Mouse (Mus musculus) retina, adult 2 months (tissue): ENCODE results near the gene Tspan9.

Experiments used
- DNase-seq: peaks from one replicate; pipeline ENCODE4 v3.0.0-alpha.2; 2012; ENCODE audit warnings: low read depth, low spot score

Tspan9 gene

DNA sequence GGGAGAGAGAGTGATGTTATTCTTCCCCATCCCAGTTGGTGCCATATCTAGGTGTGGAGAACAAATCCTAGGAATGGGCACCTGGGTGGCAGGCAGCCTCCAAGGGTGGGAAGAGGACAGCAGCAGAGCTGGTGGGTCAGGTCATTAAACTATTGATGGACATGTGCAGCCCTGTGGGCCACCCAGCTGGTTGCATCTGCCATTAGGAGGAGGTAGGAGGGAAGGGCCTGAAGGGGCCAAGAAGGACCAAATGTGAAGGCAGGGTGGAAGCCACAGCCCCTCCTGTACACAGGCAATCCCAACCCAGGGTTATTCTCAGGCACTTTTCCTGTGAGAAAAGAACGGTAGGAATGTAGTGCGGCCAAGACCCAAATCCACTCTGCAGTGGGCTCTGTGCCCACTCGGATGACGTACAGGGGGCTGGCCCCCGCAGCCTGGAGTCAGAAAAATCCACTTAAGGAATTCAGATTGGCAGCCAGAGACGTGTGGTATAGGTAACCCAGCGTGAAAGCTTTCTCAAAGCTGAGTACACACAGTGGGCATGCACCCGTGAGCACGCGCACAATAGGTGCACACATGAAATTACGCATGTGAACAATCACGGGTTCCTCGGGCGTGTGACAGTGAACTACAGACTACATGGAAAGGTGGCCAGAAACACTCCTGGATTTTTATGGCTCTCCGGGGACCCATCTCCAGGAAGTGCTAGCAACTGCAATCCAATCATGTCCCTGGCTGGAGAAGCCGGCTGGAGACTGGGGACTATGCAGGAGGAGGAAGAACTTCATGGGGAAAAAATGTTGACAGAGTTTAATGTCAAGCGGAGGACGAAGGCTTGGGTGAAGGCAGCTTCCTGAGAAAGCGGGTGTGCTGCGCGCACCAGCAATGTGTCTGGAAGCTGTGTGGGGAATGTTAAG is 67.0 kb downstream of the Tspan9 start:
- no peak for DNase-seq

DNA sequence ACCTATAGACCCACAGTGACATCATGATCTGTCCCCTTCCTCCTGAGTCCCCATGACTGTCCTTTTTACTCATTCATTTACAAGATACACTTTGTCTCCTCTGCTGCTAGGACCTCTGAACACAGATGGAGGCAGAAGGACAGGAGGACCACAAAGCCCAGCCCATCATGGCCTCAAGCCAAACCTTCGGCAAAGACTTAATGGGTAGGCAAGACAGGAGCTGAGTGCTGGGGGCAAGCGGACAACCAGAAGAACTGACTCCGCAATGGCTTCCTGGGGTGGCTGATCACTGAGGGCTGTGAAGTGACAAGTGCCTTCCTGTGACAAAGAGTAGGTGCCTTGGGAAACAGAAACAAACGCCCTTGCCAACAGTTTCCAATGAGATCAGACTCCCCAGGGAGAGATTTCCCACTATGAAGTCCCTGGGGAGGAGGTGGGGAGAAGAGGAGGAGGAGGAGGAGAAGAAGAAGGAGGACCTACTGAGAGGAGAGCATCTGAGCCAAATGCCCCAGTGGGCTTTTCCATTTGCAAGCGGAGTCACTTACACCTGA is 67.9 kb downstream of the Tspan9 start:
- DNase-seq: no peak

DNA sequence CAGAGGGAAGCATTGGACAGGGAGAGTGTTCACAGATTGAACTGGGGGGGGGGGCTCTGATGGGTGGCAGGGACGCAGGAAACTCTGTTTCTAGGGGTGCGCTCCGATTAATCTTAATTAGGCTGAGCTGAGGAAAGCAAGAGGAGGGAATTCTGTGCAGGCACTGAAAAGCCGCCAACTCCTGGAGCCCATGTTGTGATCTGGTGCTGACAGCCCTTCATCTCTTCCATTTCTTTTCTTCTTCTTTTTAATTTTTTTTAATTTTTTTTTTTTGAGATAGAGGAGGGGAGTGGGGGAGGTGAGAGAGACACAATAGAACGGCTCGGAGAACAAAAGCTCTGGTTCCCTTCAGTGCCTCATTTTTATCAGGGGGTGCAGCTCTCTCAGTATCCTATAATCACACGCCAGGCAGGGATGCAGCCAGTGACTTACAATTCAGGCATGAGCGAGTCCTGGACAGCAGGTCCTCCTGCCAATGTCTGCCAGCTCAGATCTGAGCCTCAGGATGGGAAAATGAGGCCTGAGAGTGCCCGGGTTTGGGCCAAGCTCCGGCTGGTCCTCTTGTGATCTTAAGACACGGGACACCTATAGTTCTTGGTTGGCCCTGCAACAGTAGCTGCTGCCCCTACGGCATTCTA is 72.4 kb downstream of the Tspan9 start:
- DNase-seq: no peak

DNA sequence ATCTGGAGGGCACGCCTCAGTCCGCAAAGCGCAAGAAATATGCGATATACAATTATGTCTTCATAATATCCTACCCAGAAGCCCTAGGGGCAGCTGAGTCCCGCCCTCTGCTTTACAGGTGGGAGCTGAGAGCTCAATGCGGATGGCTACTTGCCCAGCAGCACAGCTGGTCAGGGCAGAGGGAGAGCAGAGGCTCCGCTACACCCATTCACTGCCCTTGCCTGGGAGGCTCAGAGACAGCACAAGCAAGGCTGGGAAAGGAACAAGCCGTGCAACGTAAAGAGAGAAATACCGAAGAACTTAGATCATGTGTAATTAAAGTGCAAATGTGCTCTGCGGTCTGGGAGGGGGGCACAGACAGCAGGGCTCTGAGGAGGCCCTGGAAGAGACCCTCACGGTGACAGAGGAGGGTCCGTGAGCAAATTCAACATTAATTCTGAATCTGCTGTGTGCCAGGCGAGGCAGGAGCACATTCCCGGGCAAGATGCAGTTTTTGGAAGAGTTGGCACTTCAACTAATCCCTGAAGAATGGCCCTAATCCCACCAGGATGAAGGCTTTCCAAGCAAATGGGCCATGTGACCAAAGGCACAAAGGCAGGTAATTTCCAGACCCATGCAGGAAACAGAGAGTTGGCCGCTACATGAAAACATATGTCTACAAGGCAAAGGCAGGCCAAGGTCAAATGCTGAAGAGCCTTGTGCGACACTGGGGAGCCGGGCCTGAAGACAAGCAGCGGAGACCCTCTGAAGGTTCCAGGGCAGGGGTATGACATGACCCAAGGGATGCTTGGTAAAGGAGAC is 73.1 kb downstream of the Tspan9 start:
- DNase-seq: no peak

DNA sequence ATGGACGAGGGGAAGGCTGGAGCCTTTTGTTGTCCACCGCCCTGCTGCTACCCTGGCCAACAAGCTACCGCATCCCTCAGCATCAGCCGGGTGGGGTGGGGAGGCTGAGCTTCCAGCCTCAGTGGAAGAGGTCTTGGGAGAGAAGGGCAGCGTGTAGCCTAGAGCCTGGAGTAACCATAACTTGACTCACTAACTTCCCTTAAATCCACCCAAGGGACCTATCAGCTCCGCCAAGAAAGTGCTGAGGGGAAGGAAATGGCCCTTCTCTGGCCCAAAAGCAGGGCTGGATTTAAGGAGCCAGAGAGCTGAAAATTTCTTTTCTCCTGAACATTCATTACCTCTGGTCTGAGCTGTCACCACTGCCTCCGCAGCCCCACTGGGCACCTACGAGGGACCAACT is 75.2 kb downstream of the Tspan9 start:
- DNase-seq: no peak

DNA sequence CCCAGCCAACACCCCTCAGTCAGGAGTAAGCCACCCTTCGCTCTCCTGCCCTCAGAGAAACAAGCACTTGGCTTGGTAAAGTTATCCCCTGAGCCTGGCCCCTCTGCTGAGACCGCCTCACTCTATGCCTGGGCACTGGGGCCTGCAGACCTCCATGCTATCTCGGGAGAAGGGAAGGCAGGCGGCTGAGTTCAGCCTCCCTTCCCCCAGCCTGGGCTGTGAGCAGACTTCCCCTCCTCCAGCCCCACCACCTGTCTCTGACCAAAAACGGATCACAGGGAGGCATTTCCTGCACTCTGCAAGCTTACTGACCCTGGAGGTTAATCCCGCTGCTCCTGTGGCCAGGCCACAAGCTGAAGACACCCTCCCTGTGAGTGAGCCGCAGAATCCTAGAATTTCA is 77.4 kb downstream of the Tspan9 start:
- DNase-seq: peak; percentile 34

DNA sequence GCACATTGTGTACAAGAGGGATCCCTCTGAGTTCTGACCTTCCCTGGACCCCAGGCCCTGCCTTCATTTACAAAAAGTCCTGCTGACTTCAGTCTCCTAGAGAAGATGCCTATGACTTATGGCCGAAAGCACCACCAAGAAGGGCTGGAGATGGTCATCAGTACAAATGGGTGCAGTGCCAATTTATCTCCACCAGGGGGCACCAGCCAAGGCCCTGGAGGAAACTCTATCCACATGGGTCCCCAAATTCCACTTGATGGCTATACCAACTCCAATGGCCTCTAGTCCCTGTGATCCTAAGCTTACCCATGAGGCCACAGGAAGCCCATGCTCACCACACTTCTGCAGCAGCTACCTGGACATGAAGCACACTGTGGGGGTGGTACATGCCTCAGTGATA is 79.9 kb downstream of the Tspan9 start:
- DNase-seq: no peak

DNA sequence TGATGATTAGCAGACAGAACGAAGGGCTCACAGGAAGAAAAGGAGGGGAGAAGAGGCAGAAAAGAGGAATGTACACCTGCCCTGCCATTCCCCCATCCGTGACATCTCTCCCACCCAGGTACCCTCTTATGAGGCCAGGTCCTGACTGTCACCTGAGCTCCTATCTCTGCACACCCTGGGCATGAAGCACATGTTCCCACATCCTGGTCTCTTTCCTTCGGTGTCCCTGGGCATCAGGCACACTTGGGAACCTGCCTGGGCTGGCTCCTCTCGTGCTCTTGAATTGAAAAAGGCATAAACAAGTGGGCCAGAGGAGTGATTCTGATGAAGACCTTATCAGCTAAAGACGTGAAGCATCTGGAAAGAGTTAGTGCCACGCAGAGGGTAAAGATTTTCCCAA is 80.6 kb downstream of the Tspan9 start:
- no peak for DNase-seq

DNA sequence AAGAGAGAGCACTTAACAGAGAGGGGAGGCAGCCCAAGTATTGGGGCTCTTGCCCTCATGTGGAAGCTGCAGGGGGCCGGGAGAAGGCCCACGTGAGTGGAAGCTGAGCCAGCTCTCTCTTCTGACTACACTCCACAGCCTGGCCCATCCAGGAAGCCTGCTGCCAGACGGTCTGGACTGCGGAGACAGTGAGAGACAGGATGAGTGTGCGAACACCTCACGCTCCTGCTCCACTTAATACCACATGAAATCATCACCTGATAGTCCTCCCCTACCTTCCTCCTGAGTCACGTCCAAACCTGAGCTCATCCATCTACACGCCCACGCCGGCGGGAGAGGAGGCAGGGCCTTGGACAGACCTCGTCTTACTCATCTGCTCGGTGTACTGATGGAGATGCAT is 81.2 kb downstream of the Tspan9 start:
- DNase-seq: no peak

DNA sequence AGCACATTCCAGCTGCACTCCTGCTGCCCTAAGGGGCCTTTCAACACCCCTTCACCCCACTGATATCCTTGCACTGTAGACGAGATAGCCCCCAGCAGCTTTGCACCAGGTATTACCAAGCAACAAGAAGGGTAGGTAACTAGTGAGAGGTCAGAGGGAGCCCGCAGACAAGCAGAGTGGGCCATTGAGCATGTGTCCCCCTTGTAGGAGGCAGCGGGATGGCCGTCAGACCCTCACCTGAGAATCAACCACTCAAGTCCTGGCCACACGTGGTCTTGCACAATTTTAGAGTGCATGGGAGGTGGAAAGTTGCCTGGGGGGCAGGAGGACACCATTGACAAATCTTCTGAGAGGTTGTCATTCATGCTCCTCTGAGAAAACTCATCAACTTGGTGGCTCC is 82.1 kb downstream of the Tspan9 start:
- DNase-seq: no peak

DNA sequence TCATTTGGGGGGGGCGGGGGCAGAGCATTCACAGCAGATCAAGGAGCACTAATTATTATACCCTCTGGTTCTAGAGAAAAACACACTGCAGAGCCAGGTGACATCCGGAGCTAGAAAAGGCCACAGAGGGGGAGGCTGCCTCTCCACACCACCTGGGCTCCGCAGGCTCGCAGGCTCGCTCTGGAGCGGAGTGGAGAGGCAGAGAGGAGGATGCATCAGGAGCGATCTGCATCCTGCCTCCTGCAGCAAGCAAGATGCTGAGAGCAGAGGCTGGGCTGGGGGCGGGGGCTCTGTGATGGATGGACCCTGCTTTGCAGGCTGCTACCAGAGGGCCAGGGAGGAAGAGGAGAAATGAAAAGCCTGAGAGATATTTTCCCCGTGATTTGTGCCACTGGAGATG is 84.8 kb downstream of the Tspan9 start:
- DNase-seq: no peak

DNA sequence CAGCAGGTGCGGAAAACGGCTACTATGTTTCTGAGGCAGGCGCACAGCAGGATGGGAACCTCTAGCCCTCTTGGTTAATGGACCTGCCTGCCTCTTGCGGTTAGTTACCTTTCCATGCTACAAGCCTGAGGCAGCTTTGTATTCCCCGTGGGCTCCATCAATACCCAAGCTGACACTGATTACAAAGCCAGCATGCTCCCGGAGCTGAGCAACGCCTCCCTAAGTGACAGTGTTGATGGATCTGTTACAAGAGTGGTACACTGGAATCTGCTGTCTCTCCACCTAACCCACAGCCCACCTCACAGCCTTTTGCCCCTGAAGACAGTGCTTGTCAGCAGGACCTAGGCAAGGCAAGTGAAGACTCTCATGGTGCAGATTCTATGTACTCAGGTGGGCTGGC is 85.2 kb downstream of the Tspan9 start:
- no peak for DNase-seq

DNA sequence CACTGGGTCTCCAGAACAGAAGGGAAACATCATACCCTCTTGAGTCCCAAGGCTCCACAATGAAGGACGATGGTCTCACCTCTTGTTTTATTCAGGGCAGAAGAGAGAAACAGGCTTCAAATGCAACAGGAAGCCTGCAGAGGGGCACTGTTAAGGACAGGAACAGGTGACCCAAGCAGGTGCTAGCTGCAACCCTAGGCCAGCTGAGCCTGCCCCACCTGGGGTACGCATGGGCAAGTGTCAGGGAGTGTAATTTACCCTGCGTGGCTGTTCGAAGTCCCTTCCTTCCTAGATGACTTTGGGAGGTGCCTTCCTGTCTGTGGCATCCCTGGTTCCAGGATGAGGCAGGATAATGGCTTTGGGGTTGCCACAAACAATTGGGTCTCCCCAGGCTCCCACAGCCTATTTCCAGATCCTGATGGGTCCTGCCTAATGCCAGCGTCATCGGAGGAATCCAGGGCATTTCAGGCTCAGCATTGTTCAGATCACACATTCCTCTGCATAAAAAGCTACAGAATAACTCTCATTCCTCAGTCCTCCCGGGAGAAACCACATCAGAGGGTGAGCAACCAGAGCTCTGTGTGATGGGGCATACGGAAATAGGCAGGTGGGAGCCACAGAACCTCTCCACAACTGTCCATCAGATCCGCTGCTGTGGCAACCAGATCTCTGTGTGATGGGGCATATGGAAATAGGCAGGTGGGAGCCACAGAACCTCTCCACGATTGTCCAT is 90.2 kb downstream of the Tspan9 start:
- DNase-seq: no peak

DNA sequence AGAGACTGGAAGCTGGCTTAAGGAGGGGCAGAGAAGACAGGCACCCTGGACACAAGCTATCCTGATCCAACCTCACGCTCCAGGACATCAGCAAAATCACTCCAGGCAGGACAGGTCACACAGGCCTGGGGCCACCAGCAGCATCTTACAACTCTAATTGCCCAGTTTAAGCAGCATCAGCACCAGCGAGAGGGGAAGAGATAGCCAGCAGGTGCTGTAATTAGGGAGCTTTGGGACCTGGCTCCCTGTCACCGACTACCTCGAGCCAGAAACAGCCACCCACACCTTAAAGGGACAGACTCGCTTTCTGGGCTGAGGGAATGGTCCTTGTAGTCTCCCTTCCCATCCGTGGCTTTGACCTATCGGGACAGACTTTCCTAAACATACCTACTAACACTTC is 95.7 kb downstream of the Tspan9 start:
- DNase-seq: no peak

DNA sequence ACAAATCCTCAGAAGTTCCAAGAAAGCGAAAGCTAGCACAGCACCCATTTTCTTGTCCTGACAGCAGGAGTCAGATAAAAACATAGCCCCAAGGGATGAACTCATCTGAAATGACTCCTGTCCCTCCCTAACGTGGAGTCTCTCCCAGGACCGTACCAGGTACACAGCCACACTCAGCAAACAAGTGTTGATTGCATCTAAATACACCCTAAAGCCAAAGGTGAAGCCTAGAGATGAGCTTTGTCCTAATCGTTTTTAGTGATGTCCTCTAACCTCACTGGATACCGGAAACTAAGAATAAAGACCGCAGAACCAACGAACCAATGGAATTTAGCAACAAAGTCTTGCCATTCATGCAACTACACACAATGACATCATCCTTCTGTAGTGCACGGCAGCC is 96.2 kb downstream of the Tspan9 start:
- no peak for DNase-seq

DNA sequence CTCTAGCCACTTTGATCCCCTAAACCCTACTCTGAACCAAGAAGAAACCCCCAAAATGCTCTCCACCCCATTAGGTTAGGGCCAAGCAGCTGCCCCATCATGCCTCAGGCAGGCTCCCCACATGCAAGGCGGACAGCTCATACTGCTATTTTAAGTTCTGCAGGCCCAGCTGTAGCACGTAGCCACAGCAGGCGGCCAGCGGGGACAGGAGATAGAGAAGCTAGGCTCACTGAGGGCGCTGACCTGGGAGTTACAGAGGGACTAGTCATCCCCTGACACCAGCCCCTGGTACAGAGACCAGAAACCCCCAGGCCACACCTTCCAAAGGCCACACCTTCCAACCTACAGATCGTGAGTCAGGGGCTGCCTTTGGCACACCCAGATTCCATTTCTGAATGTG is 96.6 kb downstream of the Tspan9 start:
- no peak for DNase-seq

DNA sequence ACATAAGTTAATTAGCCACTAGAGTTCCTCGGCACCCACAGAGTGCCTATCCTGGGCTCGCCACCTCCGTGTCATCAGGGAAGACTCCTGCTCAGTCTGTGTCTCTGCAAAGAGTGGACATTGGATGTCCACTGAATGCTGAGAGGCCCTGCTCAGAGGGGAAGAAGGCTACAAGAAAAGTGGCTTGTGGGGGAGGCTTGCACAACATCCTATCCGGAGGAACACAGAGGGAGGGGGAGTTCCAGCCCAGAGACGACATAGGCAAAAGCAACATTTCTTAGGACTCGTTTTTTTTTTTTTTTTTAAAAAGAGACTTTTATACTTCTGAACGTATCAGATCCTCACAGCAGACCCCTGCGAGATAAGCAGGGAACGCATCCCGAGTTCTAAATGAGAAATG is 98.7 kb downstream of the Tspan9 start:
- DNase-seq: no peak

DNA sequence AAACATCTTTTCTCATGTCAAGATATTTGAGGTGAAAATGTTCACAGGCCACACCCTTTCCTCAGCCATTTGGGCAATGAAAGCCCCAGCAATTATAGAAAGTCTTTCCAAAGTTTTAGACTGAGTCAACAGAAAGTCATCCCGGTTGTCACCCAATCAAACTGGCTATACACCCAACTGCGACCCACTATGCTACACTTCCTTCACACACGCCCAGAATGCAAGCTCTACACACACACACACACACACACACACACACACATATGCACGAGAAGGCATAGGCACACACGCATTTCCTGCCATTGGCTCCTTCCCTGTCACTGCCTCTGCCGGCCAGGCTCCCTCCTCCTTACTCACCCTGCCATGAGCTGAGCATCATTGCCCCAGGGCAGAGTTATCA is 99.9 kb downstream of the Tspan9 start:
- DNase-seq: no peak

DNA sequence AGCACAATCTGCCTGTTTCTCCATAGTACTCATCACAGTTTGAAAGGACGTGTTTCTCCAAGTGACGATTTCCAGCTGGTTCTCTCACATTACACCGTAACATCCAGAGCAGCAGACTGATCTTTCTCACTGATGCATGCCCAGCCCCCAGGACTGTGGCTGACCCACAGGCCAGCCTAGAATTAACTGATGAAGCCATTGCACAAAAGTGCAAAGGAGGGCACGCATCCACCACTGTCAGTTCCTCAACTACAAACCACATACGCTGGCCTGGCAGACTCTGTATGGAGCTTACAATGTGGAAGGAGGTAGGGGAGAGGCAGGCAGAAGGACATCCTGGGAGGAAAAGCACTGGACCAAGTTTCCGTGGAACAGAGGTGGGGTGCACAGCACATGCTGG is 101.6 kb downstream of the Tspan9 start:
- no peak for DNase-seq

DNA sequence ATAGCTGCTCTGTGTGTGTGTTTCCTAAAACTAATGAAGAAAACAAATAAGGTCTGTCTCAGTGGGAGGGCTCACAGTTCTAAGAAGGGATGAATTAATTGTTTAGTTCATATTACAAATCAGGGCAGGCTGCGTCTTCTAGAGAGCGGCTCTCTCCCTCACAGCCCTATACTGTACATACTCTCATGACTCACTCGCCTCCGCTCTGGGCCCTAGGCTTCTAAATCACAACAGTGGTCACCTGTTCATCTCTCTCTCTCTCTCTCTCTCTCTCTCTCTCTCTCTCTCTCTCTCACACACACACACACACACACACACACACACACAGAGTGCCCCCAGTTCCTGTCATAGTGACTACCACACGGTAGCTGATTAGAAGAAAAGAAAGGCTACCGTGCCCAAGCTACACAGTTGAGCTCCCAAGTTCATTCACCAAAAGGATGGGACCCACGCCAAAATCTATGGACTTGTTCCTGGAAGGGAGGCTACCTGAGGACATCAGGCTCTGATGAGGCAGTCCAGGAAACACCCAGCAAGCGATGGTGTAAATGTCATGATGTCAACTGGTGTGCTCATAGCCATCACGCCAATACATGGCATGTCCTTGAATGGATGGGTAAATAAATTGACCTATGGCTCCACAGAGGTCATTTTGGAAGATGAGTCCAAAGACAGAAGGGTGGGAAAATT is 104.2 kb downstream of the Tspan9 start:
- DNase-seq: no peak

DNA sequence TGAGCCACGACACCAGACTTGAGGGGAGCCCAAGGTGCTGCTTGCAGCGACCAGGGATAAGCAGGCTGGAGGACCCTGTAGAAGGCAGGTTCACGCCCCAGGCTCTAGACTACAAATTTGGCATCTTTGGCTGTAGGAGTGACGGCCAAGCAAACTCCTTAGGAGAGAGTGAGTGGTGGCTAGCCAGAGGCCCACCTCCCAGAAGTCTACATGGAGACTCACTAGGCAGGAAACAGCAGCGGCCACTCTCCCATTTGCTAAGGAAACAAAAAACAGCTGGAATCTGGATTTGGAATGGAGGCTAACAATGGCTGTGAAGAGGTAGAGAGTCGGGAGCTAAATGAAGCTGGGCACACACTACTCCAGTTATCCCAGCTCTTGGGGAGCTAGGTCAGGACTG is 104.8 kb downstream of the Tspan9 start:
- DNase-seq: no peak
